Mouse (Mus musculus) left cerebral cortex, postnatal 36 days (tissue): Measurements from ENCODE around the gene Lrrc29. TPM values are rescaled to one million over a fixed set of nuclear protein-coding genes. Genes with fewer than 3 reads are reported as not detected.

Experiments used
- DNase-seq, 2 experiments: peaks; one replicate each; pipeline ENCODE4 v3.0.0; 2021 to 2022; ENCODE audit warnings: low spot score in 2 of 2, mixed read lengths in 1 of 2
- intact Hi-C: fragments of 180-260 bp; cut with DNase I; formaldehyde crosslinking; loops from one replicate; pipeline ENCODE4 v1.15.1; 2025
- total RNA-seq, 2 experiments: library from RNA; stranded (reverse); gene quantifications; 2 replicates each; pipeline ENCODE4 v1.2.3; 2021

Gene Lrrc29
- total RNA-seq, 2 experiments from 2014 or later = 3.7 to 7.3 TPM

DNA sequence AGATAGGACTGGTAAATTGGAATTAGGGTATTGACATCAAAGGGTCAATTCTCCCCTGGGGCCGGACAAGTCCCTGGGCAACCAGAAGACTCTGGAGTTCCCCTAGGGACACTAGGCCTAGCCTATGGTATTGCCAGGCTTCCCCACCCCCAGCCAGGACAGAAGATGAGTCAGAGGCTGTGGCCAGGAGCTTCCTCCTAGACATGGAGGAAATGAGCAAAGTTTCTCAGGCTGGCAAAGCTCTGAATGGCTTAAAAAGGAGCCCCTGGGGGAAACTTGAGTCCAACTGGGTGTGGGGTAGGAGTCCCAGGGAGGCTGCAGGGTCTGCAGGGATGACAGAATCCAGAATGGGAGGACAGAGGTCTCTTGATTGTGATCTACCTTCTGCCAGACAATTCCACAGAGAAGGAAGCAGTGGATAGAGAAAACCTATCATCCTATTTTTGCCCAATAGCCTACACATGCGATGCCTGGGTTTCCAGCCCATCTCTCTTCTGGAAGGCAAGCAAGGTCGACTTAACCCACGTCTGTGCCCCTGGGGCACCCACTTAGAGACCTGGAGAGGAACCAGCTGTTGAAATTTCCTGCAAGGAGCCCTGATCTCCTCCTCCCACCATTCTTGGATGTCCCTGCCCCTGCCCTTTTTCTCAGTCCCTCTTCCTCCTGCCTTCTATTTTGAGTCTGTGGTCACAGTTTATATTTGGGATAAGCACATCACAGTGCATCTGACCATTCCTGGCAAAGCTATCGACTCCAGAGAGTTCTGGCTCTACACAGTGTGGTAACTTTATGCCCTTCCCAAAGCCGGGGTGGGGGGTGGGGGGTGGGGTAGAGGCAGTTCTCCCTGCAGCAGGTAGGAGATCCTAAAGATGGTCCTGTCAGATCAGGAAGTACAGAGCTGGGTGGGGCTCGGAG, 19.2 kb upstream of the Lrrc29 start:
- intact Hi-C loops = no loop called here
- DNase-seq = no peak

DNA sequence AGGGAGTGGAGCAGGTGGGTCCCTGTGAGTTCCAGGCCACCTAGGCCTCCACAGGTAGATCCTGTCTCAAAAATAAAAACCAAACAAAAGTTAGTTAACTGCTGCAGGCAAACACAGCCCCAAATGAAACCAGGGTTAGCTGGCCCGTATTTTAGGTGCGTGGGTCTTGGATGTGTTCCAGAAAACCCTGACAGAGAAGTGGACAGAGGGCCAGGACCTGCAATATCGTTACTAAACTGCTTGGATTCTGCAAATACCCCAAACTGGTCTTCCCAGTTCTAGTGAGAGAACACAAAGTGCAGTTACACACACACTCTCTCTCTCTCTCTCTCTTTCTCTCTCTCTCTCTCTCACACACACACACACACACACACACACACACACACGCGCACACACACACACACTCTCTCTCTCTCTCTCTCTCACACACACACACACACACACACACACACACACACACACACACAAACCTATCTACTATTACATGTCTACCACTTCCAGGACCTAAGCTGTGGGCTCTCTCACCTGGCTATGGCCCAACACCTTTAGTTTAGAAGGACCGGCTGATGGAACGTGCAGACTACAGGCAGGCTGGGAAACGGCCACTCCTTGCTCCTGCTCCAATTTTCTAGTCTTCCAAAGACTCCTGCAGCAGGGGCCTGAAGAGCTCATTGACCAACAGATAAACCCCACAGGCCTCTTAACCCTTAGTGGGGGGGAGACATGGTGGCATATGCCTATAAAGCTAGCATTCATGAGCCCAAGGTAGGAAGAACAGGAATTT, 17.9 kb upstream of the Lrrc29 start:
- intact Hi-C loops = no loop called here

DNA sequence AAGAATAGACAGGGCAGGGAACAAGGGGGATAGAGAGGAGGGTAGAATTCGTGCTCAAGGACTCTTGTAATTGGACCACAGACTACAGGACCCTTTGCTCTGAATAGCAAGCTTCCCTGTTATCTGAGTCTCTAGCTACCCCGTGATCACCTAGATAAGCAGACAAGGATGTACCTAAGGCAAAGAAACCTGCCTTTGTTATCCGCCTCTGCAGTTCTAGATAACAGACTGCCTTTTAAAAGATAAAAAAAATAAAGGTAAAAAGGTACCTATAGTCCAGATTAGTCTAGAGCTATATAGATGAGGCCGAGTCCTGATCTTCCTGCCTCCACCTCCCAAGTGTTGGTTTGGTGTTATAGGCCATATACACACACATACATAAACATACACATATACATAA, 16.7 kb upstream of the Lrrc29 start:
- DNase-seq = no peak
- intact Hi-C loops = no loop called here

More for the DNA sequence above, 17.9 kb upstream of the Lrrc29 start:
- DNase-seq = no peak

DNA sequence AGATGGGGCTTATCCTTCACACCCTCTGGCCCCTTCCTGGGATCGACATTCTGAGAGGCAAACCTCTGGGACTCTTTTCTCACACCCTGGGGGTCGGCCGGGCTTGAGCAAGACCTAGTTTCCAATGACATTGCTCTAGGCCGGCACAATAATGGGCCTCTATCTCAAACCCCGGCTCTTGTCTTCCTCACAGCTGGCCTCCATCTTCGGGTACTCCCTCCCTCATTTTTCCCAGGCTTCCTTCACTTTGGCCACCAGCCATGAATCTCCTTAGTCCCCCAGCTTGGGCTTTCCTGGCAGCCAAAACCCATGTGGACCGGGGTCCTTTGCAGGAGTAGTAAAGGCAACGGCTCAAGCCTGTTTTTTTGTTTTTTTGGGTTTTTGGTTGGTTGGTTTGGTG, 15.3 kb upstream of the Lrrc29 start:
- DNase-seq = no peak
- intact Hi-C loops = no loop called here

DNA sequence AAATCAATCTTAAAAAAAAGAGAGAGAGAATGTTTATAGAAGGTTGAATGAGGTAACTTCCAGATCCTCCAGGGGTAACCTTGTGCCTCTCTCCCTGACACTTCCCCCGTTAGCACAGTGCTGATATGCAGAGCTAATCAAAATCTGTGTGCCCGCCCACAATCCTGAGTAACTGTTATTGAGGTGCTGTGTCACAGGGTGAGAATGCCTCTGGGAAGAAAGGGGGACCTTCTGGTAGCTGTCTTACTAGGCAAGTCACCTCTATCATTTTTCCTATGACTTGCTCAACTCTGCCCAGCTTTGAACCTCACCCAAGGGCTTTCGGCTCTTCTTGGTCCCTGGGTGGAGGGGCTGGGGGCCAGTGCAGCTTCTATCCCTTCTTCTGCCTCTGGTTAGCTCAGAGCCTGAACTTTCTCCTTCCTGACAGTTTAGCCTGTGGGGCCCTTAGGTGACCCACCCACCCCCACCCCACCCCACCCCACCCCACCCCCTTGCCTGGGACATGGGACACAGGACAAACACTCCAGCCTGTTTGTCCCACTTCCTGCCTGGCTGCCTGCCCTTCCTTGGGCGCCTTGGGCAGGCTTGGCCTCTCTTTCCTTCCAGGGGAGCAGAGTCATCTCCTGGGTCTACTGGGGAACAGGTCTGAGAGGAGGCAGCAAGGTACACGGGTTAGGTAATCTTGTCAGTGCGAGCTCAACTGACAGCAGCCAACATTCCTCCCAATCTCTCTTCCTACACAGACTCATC, 14.0 kb upstream of the Lrrc29 start:
- no peak for DNase-seq
- intact Hi-C loops = no loop called here

DNA sequence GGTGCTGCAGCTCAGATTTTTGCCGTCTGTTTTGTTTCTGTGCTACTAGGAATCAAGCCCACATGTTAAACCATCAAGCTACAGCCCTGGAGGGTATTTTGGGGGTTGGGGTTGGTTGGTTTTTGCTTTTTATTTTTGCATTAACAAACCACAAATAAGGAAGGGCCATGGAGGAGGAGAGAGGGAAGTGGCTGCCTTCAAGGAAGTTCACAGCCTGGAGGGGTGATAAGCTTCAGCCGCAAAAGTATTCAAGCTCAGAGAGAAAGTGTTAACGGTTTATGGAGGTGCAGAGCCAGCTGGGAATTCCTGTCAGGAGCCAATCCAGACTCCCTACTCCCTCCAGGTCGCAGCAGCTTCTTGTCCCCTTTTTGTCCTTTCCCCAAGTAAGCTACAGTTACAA, 12.9 kb upstream of the Lrrc29 start:
- no peak for DNase-seq
- intact Hi-C loops = no loop called here

DNA sequence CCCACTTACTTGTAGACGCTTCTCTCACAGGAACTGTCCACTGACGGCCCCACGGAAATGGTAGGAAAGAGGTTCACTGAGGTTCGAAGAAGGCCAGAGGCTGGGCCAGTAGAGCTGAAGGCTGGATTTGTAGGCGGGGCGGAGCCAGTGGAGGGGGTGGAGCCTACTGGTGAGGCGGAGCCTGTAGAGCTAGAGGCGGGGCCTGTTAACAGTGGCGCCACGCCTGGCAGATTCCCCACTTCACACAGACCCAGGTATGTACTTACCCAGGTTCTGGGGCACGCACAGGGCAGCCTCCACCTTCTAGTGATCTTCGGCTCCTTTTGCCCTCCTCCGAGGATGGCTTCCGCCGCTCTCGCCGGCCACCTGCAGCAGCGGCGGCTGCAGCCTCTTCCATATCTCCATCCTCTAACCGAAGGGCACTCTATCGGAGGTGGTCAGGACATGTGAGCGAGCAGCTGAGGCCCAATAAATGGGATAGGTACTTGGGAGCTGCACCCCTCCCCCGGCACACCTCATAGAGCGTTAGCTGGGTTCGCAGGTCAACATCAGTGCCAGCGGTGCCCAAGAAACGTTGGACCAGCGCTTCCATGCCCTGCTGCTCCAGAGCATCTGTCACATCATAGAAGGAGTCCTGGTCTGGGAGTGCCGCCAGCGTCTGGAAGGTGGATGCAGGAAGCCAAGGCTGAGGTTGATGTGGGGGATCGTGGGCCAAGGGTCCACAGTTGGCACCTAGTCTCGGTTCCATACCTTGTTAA, 10.5 kb upstream of the Lrrc29 start:
- intact Hi-C loops = no loop called here
- DNase-seq = no peak

DNA sequence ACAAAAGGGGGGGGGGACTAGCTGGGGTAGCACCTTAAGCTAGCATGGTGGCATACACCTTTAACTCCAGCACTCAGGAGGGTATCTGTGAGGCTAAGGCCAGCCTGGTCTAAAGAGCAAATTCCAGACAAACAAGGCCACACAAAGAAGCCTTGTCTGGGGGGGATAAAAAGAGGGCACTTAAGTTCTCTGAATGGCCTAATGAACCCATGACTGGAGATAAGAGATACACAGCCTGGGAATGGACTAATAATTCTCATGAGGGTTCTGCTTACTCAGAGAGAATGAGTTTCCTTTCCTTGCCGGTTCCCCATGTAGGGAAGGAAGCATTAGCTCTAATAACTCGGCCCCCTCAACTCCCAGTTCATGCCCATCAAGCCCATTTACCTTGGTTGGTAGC, 6.4 kb upstream of the Lrrc29 start:
- DNase-seq = no peak
- intact Hi-C loops = no loop called here

DNA sequence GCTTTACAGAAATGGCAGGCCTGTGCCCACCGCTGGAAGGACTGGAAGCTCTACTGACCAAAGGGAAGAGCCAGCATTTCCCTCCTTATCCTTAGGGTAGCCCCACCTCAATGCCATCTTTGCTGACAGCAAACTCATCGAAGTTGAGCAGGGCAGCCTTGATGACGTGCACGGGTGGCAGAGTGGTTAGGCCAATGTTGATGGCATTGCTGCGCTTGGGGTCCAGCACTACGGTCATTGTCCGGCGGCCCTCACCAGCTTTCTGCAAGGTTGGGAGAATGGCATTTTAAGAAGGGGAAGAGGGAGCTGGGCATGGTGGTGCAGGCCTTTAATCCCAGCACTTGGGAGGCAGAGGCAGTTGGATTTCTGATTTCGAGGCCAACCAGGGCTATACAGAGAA, 5.9 kb upstream of the Lrrc29 start:
- no peak for DNase-seq
- intact Hi-C loops = no loop called here

DNA sequence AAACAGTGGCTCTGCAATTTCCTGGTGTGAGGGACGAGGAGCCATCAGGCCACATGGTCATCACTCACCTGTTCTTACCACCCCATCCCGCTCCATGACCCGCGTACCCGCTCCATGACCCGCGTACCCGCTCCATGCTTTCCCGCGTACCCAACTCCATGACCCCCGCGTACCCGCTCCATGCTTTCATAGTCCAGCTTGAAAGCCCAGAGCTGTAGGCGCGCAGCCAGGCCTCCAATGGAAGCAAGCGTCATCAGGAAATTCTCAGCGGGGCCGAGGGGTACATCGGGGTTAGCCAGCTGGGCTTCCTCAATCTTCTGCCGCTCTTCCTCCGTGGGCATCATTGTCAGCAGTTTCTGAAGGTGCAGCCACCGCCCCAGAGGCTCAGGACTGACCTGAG, 5.4 kb upstream of the Lrrc29 start:
- intact Hi-C loops = no loop called here
- DNase-seq = no peak

DNA sequence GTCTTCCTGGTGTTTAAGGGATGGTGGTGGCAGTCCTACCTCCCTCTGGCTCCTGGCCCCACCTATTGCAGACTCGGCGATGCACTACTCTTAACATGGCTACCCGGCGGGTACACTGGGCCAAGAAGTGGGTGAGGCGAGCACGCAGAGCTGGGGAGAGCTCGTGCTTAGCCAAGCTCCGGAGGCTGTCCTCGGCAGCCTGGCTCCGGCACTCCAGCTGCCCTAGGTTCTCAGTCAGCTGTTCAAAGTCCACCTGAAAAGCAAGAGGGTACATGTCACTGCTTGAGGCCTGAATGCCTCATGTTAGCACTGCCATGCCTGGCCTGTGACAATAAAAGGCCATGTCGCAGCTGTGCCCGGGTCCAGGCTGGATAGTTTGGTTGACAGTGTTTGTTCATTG, 4.2 kb upstream of the Lrrc29 start:
- intact Hi-C loops = no loop called here

DNA sequence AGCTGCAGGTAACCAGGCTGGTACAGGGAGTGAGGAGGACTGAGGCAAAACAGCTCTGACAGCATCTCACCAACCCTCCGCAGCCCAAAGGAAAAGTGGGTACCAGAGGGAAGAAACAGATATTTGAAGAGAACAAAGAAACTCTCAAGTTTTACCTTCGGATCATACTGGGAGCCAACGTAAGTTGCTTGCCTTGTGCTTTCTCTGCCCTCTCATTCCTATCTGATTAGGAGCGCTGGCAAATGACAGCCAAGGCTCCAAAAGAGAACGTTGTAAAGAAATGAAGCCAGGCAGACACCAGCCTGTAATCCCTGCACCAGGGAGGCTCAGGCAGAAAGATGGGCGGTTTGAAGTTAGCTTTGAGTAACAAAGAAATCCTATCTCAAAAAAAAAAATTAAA, 890 bp upstream of the Lrrc29 start:
- intact Hi-C loops = no loop called here
- no peak for DNase-seq

More for the DNA sequence above, 4.2 kb upstream of the Lrrc29 start:
- no peak for DNase-seq

DNA sequence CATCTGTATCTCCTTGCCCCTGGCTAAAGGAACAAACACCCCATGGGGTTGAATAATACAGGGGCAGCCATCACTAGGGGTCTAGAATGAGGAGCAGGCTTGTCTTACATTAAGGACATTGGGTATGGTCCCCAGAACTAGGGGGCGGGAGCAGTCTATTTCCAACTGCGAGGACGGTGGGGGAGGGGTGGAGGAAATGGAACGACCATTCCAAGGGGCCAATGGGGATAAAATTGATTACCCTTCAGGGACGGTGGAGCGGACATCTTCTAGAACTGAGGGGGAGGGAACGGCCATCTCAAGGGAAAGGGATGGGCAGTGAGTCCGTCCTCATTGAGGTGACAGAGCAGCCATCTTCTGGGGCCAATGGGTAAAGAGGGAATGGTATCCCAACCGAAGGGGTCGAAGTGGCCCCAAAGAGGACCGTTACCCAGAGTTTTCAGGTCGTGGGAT, 411 bp downstream of the Lrrc29 start:
- DNase-seq = no peak
- intact Hi-C loops = no loop called here

DNA sequence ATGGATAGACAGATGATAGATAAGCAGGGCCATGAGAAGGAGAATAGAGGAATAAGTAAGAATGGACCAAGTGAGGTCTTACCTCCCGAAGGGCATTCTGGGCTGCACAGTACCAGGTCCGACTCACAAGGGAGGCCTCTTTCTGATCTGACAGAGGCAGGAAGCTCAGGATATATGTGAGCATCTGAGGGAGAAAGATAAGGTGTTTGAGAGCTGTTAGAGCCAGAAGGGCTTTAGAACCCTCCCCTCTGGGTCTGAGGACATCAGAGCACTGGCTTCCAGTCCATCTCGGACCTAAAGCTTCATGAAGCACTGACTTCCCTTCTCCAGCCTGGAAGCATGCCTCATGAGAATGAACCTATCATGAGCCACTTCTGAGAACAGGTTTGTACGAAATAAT, 2.9 kb downstream of the Lrrc29 start:
- no peak for DNase-seq
- intact Hi-C loops = no loop called here

DNA sequence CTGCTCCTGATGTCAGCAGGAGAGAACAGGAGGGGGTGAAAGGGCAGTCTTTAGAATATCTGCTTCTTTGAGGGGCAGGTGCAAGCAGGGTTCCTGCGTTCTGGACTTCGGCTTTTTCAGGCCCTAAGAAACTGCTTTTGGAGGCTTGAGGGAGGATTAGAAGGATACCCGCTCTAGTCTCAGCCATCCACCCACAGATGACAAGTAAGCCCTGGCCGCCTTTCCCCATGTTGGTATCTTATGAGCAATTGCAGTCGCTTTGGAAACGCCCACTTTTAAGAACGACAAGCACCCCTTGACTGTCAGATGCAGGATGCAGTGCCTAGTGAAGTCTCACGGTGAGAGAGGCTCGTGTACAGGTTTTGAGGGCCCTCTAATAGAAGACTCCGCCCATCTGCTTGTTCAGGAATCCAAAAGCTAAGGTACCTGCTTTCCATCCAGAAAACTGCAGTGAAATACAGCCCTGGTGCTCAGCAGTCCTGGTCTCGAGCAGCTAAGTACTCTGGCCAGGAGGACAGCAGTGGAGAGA, 7.4 kb downstream of the Lrrc29 start:
- no peak for DNase-seq
- intact Hi-C loops = no loop called here

DNA sequence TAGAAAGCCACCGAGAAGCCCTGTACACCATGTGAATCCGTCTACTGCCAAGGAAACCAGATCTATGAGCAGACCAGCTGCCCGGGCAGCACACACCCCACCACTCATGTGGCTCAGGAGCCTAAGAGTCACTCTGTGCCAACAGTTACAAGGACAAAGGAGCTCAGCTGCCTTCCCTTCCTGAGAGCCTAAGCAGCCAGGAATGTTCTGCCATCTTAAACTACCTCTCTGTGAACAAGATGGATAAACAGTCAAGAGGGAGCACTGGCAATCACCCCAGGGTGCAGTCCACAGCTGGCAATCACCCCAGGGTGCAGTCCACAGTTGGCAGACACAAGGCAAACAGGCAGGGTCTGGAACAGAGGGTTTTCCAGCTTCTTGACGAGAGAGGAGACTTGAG, 8.1 kb downstream of the Lrrc29 start:
- intact Hi-C loops = no loop called here
- DNase-seq = no peak

DNA sequence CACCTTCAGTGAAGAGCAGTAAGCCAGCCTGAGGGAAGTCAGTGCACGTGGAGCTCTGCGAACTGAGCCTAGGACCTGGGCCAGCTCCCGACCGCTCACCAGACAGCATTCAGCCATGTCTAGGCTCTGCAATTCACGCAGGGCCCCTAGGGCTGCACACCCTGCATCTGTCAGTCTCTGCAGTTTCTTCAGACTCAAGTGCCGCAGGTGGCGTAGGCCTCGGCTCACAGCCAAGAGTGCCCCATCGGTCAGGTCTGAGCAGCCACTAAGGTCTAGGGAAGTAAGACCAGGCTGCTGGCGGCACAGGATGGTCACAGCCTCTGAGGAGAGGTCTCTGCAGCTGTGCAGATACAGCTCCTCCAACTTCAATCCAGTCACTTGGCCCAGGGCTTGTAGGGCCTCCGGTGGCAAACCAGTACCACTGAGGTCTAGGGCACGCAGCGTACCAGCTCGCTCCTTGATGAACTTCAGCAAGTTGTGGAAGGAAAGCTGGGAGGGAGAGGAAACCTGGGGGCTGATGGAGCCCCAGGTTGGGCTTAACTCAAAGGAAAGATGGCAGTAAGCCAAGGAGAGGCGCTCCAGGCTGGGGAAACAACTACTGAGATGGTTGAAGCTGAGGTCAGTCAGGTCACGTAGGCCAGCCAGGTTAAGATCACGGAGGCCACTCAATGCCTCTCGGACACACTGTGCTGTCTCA, 10.9 kb downstream of the Lrrc29 start:
- intact Hi-C loops = no loop called here

DNA sequence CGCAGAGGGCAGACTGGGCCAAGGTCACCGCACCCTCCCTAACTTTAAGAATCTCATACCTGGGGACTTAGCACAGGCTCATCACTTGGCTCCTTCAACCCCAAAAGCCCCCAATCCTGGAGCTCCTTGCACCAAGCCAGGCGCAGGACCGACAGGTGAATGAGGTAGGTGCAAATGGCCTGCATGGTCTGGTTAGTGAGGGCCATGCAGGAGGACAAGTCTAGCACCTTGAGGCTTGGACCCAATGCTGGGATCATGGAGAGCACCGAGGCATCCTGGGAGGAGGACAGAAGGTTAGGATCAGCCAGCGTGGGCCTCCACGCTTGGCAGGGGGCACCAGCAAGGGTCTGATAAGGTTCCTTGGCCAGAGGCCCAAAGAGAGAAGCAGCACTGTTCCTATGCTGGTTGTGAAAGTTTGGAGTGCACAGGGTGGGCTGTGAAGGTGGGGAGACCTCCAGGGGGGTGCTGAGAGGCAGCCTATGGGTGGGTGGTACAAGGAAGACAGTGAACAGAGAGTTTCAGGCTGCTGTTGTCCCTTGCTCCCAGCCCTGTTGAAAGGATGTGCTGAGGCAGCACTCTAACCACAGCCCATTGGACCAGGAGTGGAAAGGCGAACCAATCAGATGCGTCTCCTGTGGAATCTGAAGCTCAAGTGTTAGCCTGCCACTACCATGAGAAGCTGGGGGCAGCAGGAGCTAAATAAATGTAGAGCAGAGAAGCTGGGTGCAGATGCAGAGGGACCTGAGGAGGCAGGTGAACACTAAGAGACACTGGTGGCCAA, 12.3 kb downstream of the Lrrc29 start:
- intact Hi-C loops = no loop called here
- DNase-seq = no peak

More for the DNA sequence above, 10.9 kb downstream of the Lrrc29 start:
- no peak for DNase-seq
